Mouse (Mus musculus) forebrain, embryonic 14.5 days (tissue): ENCODE results near the gene Mesp1. TPM values are rescaled to one million over a fixed set of nuclear protein-coding genes. Genes with fewer than 3 reads are reported as not detected.
A peak's percentile ranks its signal among the peaks of the same experiment; 100 is the strongest.
"Not testable (repeated sequence)": the region's sequence is repeated elsewhere in the genome, so short reads cannot be mapped to it uniquely, and the experiment has no call there.

ENCODE experiments used
- ATAC-seq: fragments of 200-750 bp; cut with Nextera tagmentation; 2 replicates; pipeline ENCODE4 v1.8.0; 2017; ENCODE audit warnings: mild to moderate bottlenecking, moderate library complexity
- DNase-seq: peaks from one replicate; pipeline ENCODE4 v3.0.0-alpha.2; 2015; ENCODE audit warnings: low spot score
- H3K27ac ChIP-seq: fragments of 300-500 bp; sonication (generic); 2 replicates; pipeline ENCODE4 v1.5.1; 2014; ENCODE audit warnings: low read depth, mild to moderate bottlenecking, control low read depth, low read length, moderate library complexity
- H3K27me3 ChIP-seq: fragments of 300-500 bp; sonication (generic); replicated peaks from 2 replicates; pipeline ENCODE4 v1.6.1; 2014; ENCODE audit warnings: low read length, control low read depth, mixed read lengths; ENCODE audit not compliant: control insufficient read depth, insufficient read depth
- H3K36me3 ChIP-seq: fragments of 300-500 bp; sonication (generic); 2 replicates; pipeline ENCODE4 v1.6.1; 2014; ENCODE audit warnings: low read length, control low read depth; ENCODE audit not compliant: control insufficient read depth, insufficient read depth
- H3K4me1 ChIP-seq: fragments of 300-500 bp; sonication (generic); 2 replicates; pipeline ENCODE4 v1.6.1; 2014; ENCODE audit warnings: antibody characterized with exemption, low read length, control low read depth; ENCODE audit not compliant: control insufficient read depth, insufficient read depth
- H3K4me2 ChIP-seq: fragments of 300-500 bp; sonication (generic); 2 replicates; pipeline ENCODE4 v1.6.1; 2014; ENCODE audit warnings: mild to moderate bottlenecking, control low read depth, low read length
- H3K4me3 ChIP-seq: fragments of 300-500 bp; sonication (generic); 2 replicates; pipeline ENCODE4 v1.5.1; 2014; ENCODE audit warnings: low read depth, low read length, control low read depth
- H3K9ac ChIP-seq: fragments of 300-500 bp; sonication (generic); 2 replicates; pipeline ENCODE4 v1.6.1; 2014; ENCODE audit warnings: mild to moderate bottlenecking, low read length, control low read depth, moderate library complexity
- H3K9me3 ChIP-seq: fragments of 300-500 bp; sonication (generic); replicated peaks from 2 replicates; pipeline ENCODE4 v1.6.1; 2016; ENCODE audit warnings: low read length, control low read depth, mixed read lengths; ENCODE audit not compliant: control insufficient read depth
- WGBS: fragments of 180-500 bp; shearing (Covaris S2); extraction: QIAGEN DNeasy Blood & Tissue Kit; methylation state at CpG from one replicate; pipeline ENCODE4 v1.1.7; 2014; 5-methylcytosine and 5-hydroxymethylcytosine counted together
- polyA plus RNA-seq: library from polyadenylated mRNA; unstranded; fragments of >200 nt; fragmentation: Nextera tagmentation; extraction: Ambion mirVana; gene quantifications from 2 replicates; pipeline ENCODE4 v1.2.1, GENCODE M21; 2014

Mesp1 gene
- polyA plus RNA-seq, 1 experiment from 2014 or later = not detected

GRCm38 (mm10) chr7:79800336-79800735 is 6.7 kb upstream of the Mesp1 start:
- Histone ChIP-seq H3K4me1 (no peaks in the 10 kb centered on the region), H3K9ac (no peak overlapping the region), H3K36me3 (no peaks in the 10 kb centered on the region), H3K27me3 (no peaks in the 10 kb centered on the region), H3K4me3 (no peak overlapping the region), H3K27ac (no peak overlapping the region), H3K9me3 (no peaks in the 10 kb centered on the region), H3K4me2 (no peak overlapping the region)
- DNase-seq (no peak), ATAC-seq (no peak)
- 81% methylated on average over 4 of the region's 4 CpGs for WGBS

GRCm38 (mm10) chr7:79799506-79799905 is 5.9 kb upstream of the Mesp1 start:
- no peak overlapping the region for H3K4me2 ChIP-seq
- 0 out of 2 replicates have a peak, but pooled peaks cover under 1% of the 10 kb centered on the region for H3K27me3 ChIP-seq
- H3K27ac ChIP-seq = no peak overlapping the region
- H3K36me3 ChIP-seq = no peaks in the 10 kb centered on the region
- ATAC-seq = no peak
- H3K9ac ChIP-seq = no peak overlapping the region
- no peaks in the 10 kb centered on the region for H3K4me1 ChIP-seq
- H3K9me3 ChIP-seq = no peaks in the 10 kb centered on the region
- 72% methylated on average over 6 of the region's 6 CpGs for WGBS
- no peak for DNase-seq
- H3K4me3 ChIP-seq = no peak overlapping the region

- Histone ChIP-seq H3K4me2 (no peak overlapping the region), H3K9me3 (no peaks in the 10 kb centered on the region), H3K4me3 (no peak overlapping the region), H3K27ac (no peak overlapping the region), H3K27me3 (0 out of 2 replicates have a peak, but pooled peaks cover 5% of the 10 kb centered on the region), H3K9ac (no peak overlapping the region), H3K4me1 (no peaks in the 10 kb centered on the region), H3K36me3 (no peaks in the 10 kb centered on the region)
- 1% methylated on average over 8 of the region's 8 CpGs for WGBS
- ATAC-seq (peak; percentile 40; the same call in 1 of the 2 replicates), DNase-seq (peak; percentile 77)
These were observed 5.5 kb upstream of the Mesp1 start for GRCm38 (mm10) chr7:79799048-79799447.

- H3K9ac ChIP-seq = no peak overlapping the region
- ATAC-seq (peak; percentile 12; the same call in 1 of the 2 replicates), DNase-seq (no peak)
- H3K4me2 ChIP-seq = no peak overlapping the region
- WGBS = 25% methylated on average over 5 of the region's 5 CpGs
- H3K4me1 ChIP-seq = no peaks in the 10 kb centered on the region
- no peaks in the 10 kb centered on the region for H3K36me3 ChIP-seq
- H3K27ac ChIP-seq = no peak overlapping the region
- peaks cover 5% of the 10 kb centered on the region; the same call in 1 of the 2 replicates for H3K27me3 ChIP-seq
- H3K4me3 ChIP-seq = no peak overlapping the region
- H3K9me3 ChIP-seq = no peaks in the 10 kb centered on the region
These were observed 5.0 kb upstream of the Mesp1 start for GRCm38 (mm10) chr7:79798606-79799005.

- peak; percentile 63 for ATAC-seq
- H3K27ac ChIP-seq = no peak overlapping the region
- no peaks in the 10 kb centered on the region for H3K36me3 ChIP-seq
- peaks cover 6% of the 10 kb centered on the region for H3K4me1 ChIP-seq
- peak overlapping the region; percentile 78 for H3K4me2 ChIP-seq
- peaks cover 26% of the 10 kb centered on the region for H3K27me3 ChIP-seq
- H3K9ac ChIP-seq = peak overlapping the region; percentile 54
- no peaks in the 10 kb centered on the region for H3K9me3 ChIP-seq
- peak overlapping the region; percentile 43 for H3K4me3 ChIP-seq
- peak; percentile 61 for DNase-seq
- 2% methylated on average over 74 of the region's 80 CpGs for WGBS
These were observed 760 bp downstream of the Mesp1 start for GRCm38 (mm10) chr7:79792635-79793421.

- not testable (repeated sequence) for H3K4me1 ChIP-seq, H3K36me3 ChIP-seq, H3K9me3 ChIP-seq, H3K4me2 ChIP-seq, H3K27ac ChIP-seq, DNase-seq, ATAC-seq, H3K9ac ChIP-seq, H3K4me3 ChIP-seq
- peaks cover 26% of the 10 kb centered on the region for H3K27me3 ChIP-seq
- WGBS = 26% methylated on average over 2 of the region's 2 CpGs
These were observed 3.8 kb downstream of the Mesp1 start for GRCm38 (mm10) chr7:79789812-79790211.

GRCm38 (mm10) chr7:79786295-79786694 is 7.3 kb downstream of the Mesp1 start:
- Histone ChIP-seq H3K4me2 (no peak overlapping the region), H3K4me3 (no peak overlapping the region), H3K9me3 (no peaks in the 10 kb centered on the region), H3K4me1 (no peaks in the 10 kb centered on the region), H3K36me3 (no peaks in the 10 kb centered on the region), H3K27me3 (peaks cover 3% of the 10 kb centered on the region), H3K9ac (no peak overlapping the region), H3K27ac (no peak overlapping the region)
- DNase-seq = peak; percentile 85
- 20% methylated on average over 6 of the region's 6 CpGs for WGBS
- ATAC-seq = peak; percentile 57

- 83% methylated on average over 2 of the region's 2 CpGs for WGBS
- Histone ChIP-seq H3K36me3 (no peaks in the 10 kb centered on the region), H3K4me2 (no peak overlapping the region), H3K9me3 (no peaks in the 10 kb centered on the region), H3K27ac (no peak overlapping the region), H3K4me1 (no peaks in the 10 kb centered on the region), H3K27me3 (no peaks in the 10 kb centered on the region), H3K9ac (no peak overlapping the region), H3K4me3 (no peak overlapping the region)
- ATAC-seq (no peak), DNase-seq (no peak)
These were observed 11.1 kb downstream of the Mesp1 start for GRCm38 (mm10) chr7:79782516-79782855.

- ATAC-seq = no peak
- no peaks in the 10 kb centered on the region for H3K36me3 ChIP-seq
- no peak overlapping the region for H3K9ac ChIP-seq
- no peaks in the 10 kb centered on the region for H3K9me3 ChIP-seq
- no peak for DNase-seq
- H3K4me2 ChIP-seq = no peak overlapping the region
- H3K27ac ChIP-seq = no peak overlapping the region
- no peaks in the 10 kb centered on the region for H3K27me3 ChIP-seq
- WGBS = 83% methylated on average over 11 of the region's 11 CpGs
- no peak overlapping the region for H3K4me3 ChIP-seq
- no peaks in the 10 kb centered on the region for H3K4me1 ChIP-seq
These were observed 11.6 kb downstream of the Mesp1 start for GRCm38 (mm10) chr7:79781826-79782515.
